Mouse (Mus musculus) testis, postnatal 10 days (tissue): ENCODE results near the gene Mfn2.
"Not testable (repeated sequence)": the region's sequence is repeated elsewhere in the genome, so short reads cannot be mapped to it uniquely, and the experiment has no call there.

Experiments used
- DNase-seq: peaks from one replicate; pipeline ENCODE4 v3.0.0; 2021; ENCODE audit warnings: low spot score

Gene Mfn2

DNA sequence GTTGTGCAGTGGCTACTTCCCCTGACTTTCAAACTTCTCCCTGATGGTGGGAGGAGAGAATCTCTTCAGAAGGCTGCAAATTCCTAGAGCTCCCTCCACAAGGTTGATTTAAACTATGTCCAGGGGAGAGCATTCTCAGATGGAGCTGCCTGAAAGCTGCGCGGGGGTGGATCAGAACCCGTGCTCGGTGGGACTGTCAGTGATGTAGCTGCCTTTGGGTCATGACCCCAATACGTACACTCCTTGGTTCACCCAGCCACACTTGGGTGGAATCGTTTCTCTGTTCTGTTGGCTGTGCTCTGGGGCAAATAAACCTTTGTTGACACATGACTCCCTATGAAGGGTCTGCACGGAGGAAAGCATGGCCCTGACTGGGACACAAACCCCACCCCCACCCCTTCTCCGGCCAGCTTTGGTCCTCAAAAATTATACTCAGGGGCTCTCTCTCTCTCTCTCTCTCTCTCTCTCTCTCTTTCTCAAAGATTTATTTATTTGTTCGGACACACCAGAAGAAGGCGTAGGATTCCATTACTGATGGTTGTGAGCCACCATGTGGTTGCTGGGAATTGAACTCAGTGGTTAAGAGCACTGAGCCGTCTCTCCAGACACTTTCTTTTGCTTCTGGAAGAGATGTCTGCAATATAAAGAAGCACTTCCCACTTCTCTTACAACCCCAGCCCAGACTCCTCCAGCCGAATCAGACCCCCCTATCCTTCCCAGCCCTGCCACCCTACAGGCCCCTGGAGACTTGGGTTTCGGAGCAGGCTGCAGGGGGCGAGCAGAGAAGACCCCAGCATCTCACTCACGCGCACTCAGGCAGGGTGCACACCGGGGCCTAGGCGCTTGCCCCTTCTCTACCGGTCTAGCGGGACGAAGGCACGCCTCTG is 36.7 kb downstream of the Mfn2 start:
- no peak for DNase-seq

DNA sequence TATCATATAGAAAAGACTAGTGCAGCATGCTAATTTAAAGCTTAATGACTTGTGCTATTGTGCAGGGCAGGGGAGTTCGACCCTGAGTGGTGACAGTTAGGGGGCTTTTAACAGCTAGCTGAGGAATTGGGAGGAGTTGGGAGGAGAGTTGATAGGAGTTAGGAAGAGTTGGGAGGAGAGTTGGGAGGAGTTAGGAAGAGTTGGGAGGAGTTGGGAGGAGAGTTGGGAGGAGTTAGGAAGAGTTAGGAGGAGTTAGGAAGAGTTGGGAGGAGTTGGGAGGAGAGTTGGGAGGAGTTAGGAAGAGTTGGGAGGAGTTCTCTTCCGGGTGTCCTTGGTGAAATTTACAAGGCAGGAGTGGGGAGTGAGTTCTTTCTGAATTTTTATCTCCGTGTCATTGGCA is 37.7 kb downstream of the Mfn2 start:
- not testable (repeated sequence) for DNase-seq

GRCm38 (mm10) chr4:147866056-147866455 is 38.4 kb downstream of the Mfn2 start:
- peak; percentile 56 for DNase-seq

DNA sequence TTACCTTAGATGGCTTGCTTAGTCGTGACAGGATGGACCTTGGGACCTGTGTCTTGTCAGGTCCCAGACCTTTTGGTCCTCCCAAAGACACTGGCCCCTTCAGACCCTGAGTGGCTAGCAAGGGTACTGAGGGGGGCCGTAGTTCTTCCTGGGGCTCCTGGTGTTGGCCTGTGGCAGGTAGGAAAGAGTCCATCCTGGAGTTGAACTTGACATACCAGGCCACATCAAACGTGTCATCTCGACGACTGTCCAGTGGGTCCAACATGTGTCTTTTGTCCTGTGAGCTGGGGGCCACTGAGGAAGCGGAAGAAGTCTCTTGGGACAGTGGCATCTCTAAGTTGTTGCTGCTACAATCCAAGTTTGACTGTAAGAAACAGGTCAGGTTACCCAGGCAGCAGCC is 38.9 kb downstream of the Mfn2 start:
- peak; percentile 31 for DNase-seq

DNA sequence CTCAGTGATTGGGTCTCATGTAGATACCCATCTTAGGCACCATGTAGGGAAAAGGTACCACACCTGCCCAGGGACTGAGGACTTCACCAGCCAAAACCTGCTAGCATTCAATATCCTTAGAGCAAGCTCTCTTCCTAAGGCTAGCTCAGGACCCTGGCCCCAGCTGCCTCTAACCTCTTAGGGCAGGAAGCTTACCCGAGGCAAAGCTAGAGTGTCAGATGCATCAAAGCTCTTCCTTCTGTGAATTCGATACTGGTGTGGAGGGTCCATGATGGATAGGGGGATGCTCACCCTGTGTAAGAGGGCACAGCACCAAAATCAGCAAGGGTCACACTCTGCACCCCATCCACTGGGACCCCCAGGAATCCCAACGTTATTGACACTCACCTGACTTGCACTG is 42.5 kb downstream of the Mfn2 start:
- no peak for DNase-seq

DNA sequence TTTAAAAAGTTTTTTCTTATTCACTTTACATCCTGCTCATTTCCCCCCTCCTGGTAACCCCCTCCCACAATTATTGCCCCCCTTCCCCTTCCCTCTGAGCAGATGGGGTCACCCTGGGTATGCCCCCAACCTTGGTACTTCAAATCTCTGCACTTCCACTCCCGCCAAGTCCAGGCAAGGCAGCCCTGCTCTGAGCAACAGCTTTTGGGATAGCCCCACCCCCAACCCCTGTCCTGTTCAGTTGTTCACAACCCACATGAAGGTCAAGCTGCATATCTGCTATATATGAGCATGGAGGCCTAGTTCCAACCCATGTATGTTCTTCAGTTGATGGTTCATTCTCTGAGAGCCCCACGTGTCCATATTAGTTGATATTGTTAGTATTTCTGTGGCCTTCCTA is 53.7 kb downstream of the Mfn2 start:
- DNase-seq, result peak; percentile 39

- no peak for DNase-seq
These were observed 55.9 kb downstream of the Mfn2 start for GRCm38 (mm10) chr4:147848584-147848991.

GRCm38 (mm10) chr4:147847614-147848583 is 56.6 kb downstream of the Mfn2 start, which contains the start of gene Zfp933:
Gene Zfp933 (minus strand): TSS chr4:147848366.
- peak; percentile 65 for DNase-seq

- DNase-seq, result no peak
These were observed 61.6 kb downstream of the Mfn2 start for GRCm38 (mm10) chr4:147842871-147843270.

- DNase-seq, result not testable (repeated sequence)
These were observed 65.2 kb downstream of the Mfn2 start for GRCm38 (mm10) chr4:147839282-147839681.

DNA sequence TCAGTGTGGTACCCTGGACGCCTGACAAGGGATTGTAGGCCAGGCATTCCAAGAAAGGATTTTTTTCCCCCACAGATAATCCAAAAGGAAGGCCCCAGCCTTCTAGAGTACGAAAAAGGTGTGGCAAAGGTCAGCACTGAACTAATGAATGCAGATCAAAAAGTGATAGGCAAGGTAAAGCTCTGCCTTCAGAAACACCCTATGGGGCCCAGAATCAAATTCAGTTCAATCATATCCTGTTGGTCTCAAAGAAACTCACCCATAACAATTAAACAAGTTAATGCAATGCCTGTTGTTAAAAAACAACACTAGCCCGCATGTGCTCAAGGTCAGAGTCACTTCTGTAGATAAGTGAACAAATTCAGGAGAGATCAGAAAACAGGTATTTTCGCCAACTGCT is 80.1 kb downstream of the Mfn2 start:
- no peak for DNase-seq
